Mouse (Mus musculus): ENCODE measurements around the gene Akr1e1.

- TF ChIP-seq CTCF (IDR thresholded peaks at IDR 0.05; ENCODE audit: low read depth) (no peak), EP300 (IDR thresholded peaks at IDR 0.05; ENCODE audit: low read depth) (no peak)
Observed at GRCm38 (mm10) chr13:4573871-4574270, 35.1 kb downstream of the Akr1e1 start, which contains the start of gene Akr1c21.
